Mouse (Mus musculus) stomach, embryonic 16.5 days (tissue): Measurements from ENCODE around the gene Rsph1. TPM values are rescaled to one million over a fixed set of nuclear protein-coding genes. Genes with fewer than 3 reads are reported as not detected.
"Not testable (repeated sequence)": the region's sequence is repeated elsewhere in the genome, so short reads cannot be mapped to it uniquely, and the experiment has no call there.

Experiments
- ATAC-seq: fragments of 200-750 bp; cut with Nextera tagmentation; 2 replicates; pipeline ENCODE4 v1.8.0; 2017; ENCODE audit warnings: moderate number of reproducible peaks, moderate TSS enrichment; ENCODE audit not compliant: insufficient read depth, low FRiP score
- H3K27ac ChIP-seq: fragments of 300-500 bp; sonication (generic); 2 replicates; pipeline ENCODE4 v1.5.1; 2014; ENCODE audit warnings: low read length
- H3K27me3 ChIP-seq: fragments of 300-500 bp; sonication (generic); 2 replicates; pipeline ENCODE4 v1.6.1; 2014; ENCODE audit warnings: low read length, control low read depth, mixed read lengths; ENCODE audit not compliant: control insufficient read depth, insufficient read depth
- H3K36me3 ChIP-seq: fragments of 300-500 bp; sonication (generic); 2 replicates; pipeline ENCODE4 v1.6.1; 2014; ENCODE audit warnings: low read length; ENCODE audit not compliant: control insufficient read depth, insufficient read depth
- H3K4me1 ChIP-seq: fragments of 300-500 bp; sonication (generic); 2 replicates; pipeline ENCODE4 v1.6.1; 2014; ENCODE audit warnings: low read length, control low read depth, mixed read lengths; ENCODE audit not compliant: control insufficient read depth, insufficient read depth
- H3K4me2 ChIP-seq: fragments of 300-500 bp; sonication (generic); 2 replicates; pipeline ENCODE4 v1.6.1; 2014; ENCODE audit warnings: low read depth, low read length, mixed read lengths
- H3K4me3 ChIP-seq: fragments of 300-500 bp; sonication (generic); replicated peaks from 2 replicates; pipeline ENCODE4 v1.5.1; 2014; ENCODE audit warnings: mild to moderate bottlenecking, low read length
- H3K9ac ChIP-seq: fragments of 300-500 bp; sonication (generic); 2 replicates; pipeline ENCODE4 v1.6.1; 2014; ENCODE audit warnings: low read length
- H3K9me3 ChIP-seq: fragments of 300-500 bp; sonication (generic); replicated peaks from 2 replicates; pipeline ENCODE4 v1.6.1; 2016; ENCODE audit warnings: low read length, control low read depth; ENCODE audit not compliant: control insufficient read depth
- WGBS: fragments of 180-500 bp; shearing (Covaris S2); extraction: QIAGEN DNeasy Blood & Tissue Kit; methylation state at CpG from one replicate; pipeline ENCODE4 v1.1.7; 2014; 5-methylcytosine and 5-hydroxymethylcytosine counted together
- polyA plus RNA-seq: library from polyadenylated mRNA; unstranded; fragments of >200 nt; fragmentation: Nextera tagmentation; extraction: Ambion mirVana; gene quantifications from 2 replicates; pipeline ENCODE4 v1.2.1, GENCODE M21; 2015

The Rsph1 gene
- polyA plus RNA-seq, 1 experiment from 2014 or later = 1.5 TPM

- H3K27me3 ChIP-seq = no peaks in the 10 kb centered on the region
- no peak for ATAC-seq
- no peak overlapping the region for H3K4me2 ChIP-seq
- H3K9me3 ChIP-seq = no peaks in the 10 kb centered on the region
- no peak overlapping the region for H3K4me3 ChIP-seq
- H3K4me1 ChIP-seq = 0 out of 2 replicates have a peak, but pooled peaks cover 5% of the 10 kb centered on the region
- H3K9ac ChIP-seq = no peak overlapping the region
- H3K36me3 ChIP-seq = no peaks in the 10 kb centered on the region
- WGBS = 88% methylated on average over 9 of the region's 9 CpGs
- H3K27ac ChIP-seq = no peak overlapping the region
These were observed 4.6 kb downstream of the Rsph1 start for GRCm38 (mm10) chr17:31272416-31273165.

GRCm38 (mm10) chr17:31271136-31271851 lies 5.9 kb downstream of the Rsph1 start:
- no peak for ATAC-seq
- no peak overlapping the region for H3K9ac ChIP-seq
- H3K4me1 ChIP-seq = no peaks in the 10 kb centered on the region
- 40% methylated on average over 6 of the region's 7 CpGs for WGBS
- H3K27ac ChIP-seq = no peak overlapping the region
- H3K36me3 ChIP-seq = no peaks in the 10 kb centered on the region
- H3K27me3 ChIP-seq = no peaks in the 10 kb centered on the region
- no peak overlapping the region for H3K4me2 ChIP-seq
- H3K4me3 ChIP-seq = no peak overlapping the region
- no peaks in the 10 kb centered on the region for H3K9me3 ChIP-seq

- not testable (repeated sequence) for H3K27ac ChIP-seq, H3K27me3 ChIP-seq, H3K4me3 ChIP-seq, ATAC-seq, H3K36me3 ChIP-seq, H3K9ac ChIP-seq, H3K4me1 ChIP-seq, H3K9me3 ChIP-seq, H3K4me2 ChIP-seq
- 73% methylated on average over 8 of the region's 8 CpGs for WGBS
These were observed 6.4 kb downstream of the Rsph1 start for GRCm38 (mm10) chr17:31270736-31271135.

- no peaks in the 10 kb centered on the region for H3K36me3 ChIP-seq
- no peak overlapping the region for H3K27ac ChIP-seq
- no peaks in the 10 kb centered on the region for H3K9me3 ChIP-seq
- no peaks in the 10 kb centered on the region for H3K27me3 ChIP-seq
- no peak overlapping the region for H3K9ac ChIP-seq
- no peaks in the 10 kb centered on the region for H3K4me1 ChIP-seq
- ATAC-seq = no peak
- H3K4me3 ChIP-seq = no peak overlapping the region
- no peak overlapping the region for H3K4me2 ChIP-seq
- 68% methylated on average over 4 of the region's 4 CpGs for WGBS
These were observed 6.9 kb downstream of the Rsph1 start for GRCm38 (mm10) chr17:31270246-31270645.

GRCm38 (mm10) chr17:31269761-31270160 lies 7.4 kb downstream of the Rsph1 start:
- Histone ChIP-seq H3K27ac (no peak overlapping the region), H3K9ac (no peak overlapping the region), H3K27me3 (no peaks in the 10 kb centered on the region), H3K4me3 (no peak overlapping the region), H3K36me3 (no peaks in the 10 kb centered on the region), H3K4me1 (peaks cover 2% of the 10 kb centered on the region; the same call in 1 of the 2 replicates), H3K4me2 (no peak overlapping the region), H3K9me3 (no peaks in the 10 kb centered on the region)
- 87% methylated on average over 2 of the region's 2 CpGs for WGBS
- no peak for ATAC-seq

- WGBS = 70% methylated on average over 1 of the region's 1 CpGs
These were observed 9.2 kb downstream of the Rsph1 start for GRCm38 (mm10) chr17:31268016-31268415.

GRCm38 (mm10) chr17:31267603-31268002 lies 9.6 kb downstream of the Rsph1 start:
- 71% methylated on average over 6 of the region's 6 CpGs for WGBS
- Histone ChIP-seq H3K4me3 (no peak overlapping the region), H3K9ac (no peak overlapping the region), H3K27ac (no peak overlapping the region), H3K4me2 (no peak overlapping the region), H3K27me3 (no peaks in the 10 kb centered on the region), H3K36me3 (no peaks in the 10 kb centered on the region), H3K9me3 (no peaks in the 10 kb centered on the region), H3K4me1 (peaks cover 5% of the 10 kb centered on the region; the same call in 1 of the 2 replicates)
- no peak for ATAC-seq

More at GRCm38 (mm10) chr17:31268016-31268415, 9.2 kb downstream of the Rsph1 start:
- no peak for ATAC-seq
- Histone ChIP-seq H3K4me2 (no peak overlapping the region), H3K9me3 (no peaks in the 10 kb centered on the region), H3K27ac (no peak overlapping the region), H3K9ac (no peak overlapping the region), H3K36me3 (no peaks in the 10 kb centered on the region), H3K4me1 (peaks cover 5% of the 10 kb centered on the region; the same call in 1 of the 2 replicates), H3K4me3 (no peak overlapping the region), H3K27me3 (no peaks in the 10 kb centered on the region)

GRCm38 (mm10) chr17:31267138-31267537 lies 10.0 kb downstream of the Rsph1 start:
- Histone ChIP-seq H3K4me3 (no peak overlapping the region), H3K27ac (no peak overlapping the region), H3K9me3 (no peaks in the 10 kb centered on the region), H3K9ac (no peak overlapping the region), H3K4me2 (no peak overlapping the region), H3K4me1 (peaks cover 5% of the 10 kb centered on the region; the same call in 1 of the 2 replicates), H3K27me3 (no peaks in the 10 kb centered on the region), H3K36me3 (no peaks in the 10 kb centered on the region)
- 68% methylated on average over 4 of the region's 4 CpGs for WGBS
- ATAC-seq = no peak

- no peak overlapping the region for H3K4me3 ChIP-seq
- H3K4me2 ChIP-seq = no peak overlapping the region
- WGBS = 71% methylated on average over 7 of the region's 7 CpGs
- H3K4me1 ChIP-seq = peaks cover 5% of the 10 kb centered on the region; the same call in 1 of the 2 replicates
- H3K9me3 ChIP-seq = no peaks in the 10 kb centered on the region
- no peaks in the 10 kb centered on the region for H3K36me3 ChIP-seq
- no peak overlapping the region for H3K27ac ChIP-seq
- H3K27me3 ChIP-seq = no peaks in the 10 kb centered on the region
- no peak for ATAC-seq
- H3K9ac ChIP-seq = no peak overlapping the region
These were observed 10.7 kb downstream of the Rsph1 start for GRCm38 (mm10) chr17:31266321-31266950.
